Mouse (Mus musculus) heart, postnatal 25 days (tissue): ENCODE measurements at regions not wholly inside any gene's neighbourhood (a gene's known extent, or its start where the extent isn't known, plus 50 kb on each side); places are given as distances from the start of the nearest gene placed in this dataset.
"Not testable (repeated sequence)": the region's sequence is repeated elsewhere in the genome, so short reads cannot be mapped to it uniquely, and the experiment has no call there.

Experiments used
- DNase-seq: peaks from one replicate; pipeline ENCODE4 v3.0.0; 2022; ENCODE audit warnings: low spot score
- intact Hi-C: fragments of 180-260 bp; cut with DNase I; formaldehyde crosslinking; loops from one replicate; pipeline ENCODE4 v1.15.1; 2025

DNA sequence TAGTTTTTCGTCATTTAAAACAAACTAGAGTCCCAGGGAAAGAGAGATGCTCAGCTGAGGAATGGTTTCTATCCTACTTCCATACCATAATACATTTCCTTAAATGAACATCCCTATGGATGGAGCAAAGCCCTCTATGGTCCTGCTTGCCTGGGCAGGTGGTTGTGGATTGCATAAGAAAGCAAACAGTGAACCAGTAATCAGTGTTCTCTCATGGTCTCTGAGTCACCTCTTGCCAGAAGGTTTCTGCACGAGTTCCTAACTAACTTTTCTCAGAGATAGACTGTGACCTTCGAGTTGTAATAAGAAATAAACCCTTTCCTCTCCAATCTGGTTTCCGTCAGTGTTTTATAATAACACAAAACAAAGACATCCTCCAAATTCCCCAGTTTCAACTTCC lies 62.9 kb upstream of the Bet1 start:
- no peak for DNase-seq
- intact Hi-C loops = no loop called here

- intact Hi-C loops = no loop called here
- no peak for DNase-seq
Measured at GRCm38 (mm10) chr6:4158293-4158692, 71.5 kb upstream of the Bet1 start.

DNA sequence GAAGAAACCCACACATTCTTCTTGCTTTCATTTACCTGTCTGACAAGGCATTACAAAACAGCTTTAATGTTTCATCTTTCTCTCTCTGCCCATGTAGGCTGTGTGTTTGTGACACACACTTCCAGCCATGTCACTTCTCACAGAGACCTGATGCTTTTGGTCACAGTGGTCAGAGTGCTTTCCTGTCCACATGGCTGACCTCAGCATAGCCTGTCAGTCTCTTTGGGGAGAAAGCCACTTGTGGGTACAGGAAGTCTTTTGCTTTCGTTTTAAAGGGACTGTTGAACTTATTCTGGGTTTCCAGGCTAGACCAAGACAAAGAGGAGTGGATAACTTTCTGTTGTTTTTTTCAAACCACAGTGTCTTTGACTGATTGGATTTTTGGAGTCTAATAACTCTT lies 77.0 kb upstream of the Bet1 start:
- intact Hi-C loops = no loop called here
- no peak for DNase-seq

- intact Hi-C loops = no loop called here
- DNase-seq = no peak
Measured at GRCm38 (mm10) chr6:4167112-4167511, 80.3 kb upstream of the Bet1 start.

DNA sequence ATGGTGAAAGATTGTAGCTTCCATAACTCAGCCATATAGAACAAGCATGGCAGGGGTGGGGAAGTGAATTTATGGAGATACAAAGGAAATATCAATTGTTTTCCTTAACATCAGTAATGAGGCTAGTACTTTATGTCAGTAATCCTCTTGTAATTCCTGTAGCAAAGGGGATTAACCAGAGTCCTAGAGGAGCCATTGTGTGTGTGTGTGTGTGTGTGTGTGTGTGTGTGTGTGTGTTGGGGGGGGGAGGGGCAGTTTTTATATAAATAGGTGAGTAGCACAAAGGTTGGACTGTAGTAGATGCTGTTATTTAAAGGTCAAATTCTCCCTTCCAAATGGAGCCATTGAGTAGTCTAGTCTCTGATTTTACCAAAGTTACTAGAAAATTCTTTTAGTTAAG lies 81.0 kb upstream of the Bet1 start:
- DNase-seq = no peak
- intact Hi-C loops = no loop called here

GRCm38 (mm10) chr6:4171561-4171960 lies 84.8 kb upstream of the Bet1 start:
- DNase-seq = no peak
- intact Hi-C loops = no loop called here

GRCm38 (mm10) chr6:4187683-4188082 lies 100.9 kb upstream of the Bet1 start:
- intact Hi-C loops = loop anchor here (5.0 kb wide), 1 partner anchor 275 kb away; no protein-coding TSS in a partner anchor
- DNase-seq = no peak

DNA sequence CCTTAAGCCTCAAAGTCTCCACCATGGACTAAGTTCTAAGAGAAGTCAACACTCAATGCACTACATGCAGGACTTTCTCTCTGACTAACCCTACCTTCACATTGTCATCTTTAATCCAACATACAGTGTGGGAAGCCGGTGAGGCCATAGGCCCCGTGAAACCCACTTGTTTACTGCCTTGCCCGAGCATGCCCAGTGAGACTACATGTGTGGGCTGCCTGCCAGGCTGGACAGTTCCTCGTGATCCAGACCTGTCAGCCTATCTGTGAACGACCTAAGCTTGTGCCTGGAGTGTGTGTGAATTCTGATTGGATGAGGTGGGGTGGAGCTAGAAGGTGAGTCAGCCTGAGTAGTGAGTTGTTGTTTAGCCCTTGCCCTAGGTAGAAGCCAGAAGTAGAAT lies 104.2 kb upstream of the Bet1 start:
- intact Hi-C loops, DNase-seq: not testable (repeated sequence)

- no peak for DNase-seq
- intact Hi-C loops = no loop called here
Measured at GRCm38 (mm10) chr6:4193286-4193685, 106.5 kb upstream of the Bet1 start.

DNA sequence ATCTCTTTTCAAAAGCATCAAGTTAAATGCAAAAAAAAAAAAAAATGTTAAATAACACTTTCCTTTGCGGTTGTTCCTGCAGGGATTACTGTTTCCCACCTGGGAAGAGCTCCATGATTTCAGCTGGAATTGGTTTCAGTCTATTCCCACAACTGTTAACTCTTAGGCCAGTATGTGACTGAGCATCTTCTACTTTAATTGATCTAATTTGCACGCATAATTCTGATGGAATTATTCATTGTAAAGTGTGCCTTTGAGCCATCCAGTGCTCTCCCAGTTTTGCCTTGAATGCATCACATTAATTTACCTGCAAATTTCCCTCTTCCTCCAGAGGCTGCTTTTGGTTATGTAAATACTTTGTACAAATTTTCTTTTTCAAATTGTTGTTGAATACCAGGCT lies 114.4 kb upstream of the Bet1 start:
- no peak for DNase-seq
- intact Hi-C loops = no loop called here

GRCm38 (mm10) chr6:4205681-4206080 lies 118.9 kb upstream of the Bet1 start:
- DNase-seq = no peak
- intact Hi-C loops = no loop called here

DNA sequence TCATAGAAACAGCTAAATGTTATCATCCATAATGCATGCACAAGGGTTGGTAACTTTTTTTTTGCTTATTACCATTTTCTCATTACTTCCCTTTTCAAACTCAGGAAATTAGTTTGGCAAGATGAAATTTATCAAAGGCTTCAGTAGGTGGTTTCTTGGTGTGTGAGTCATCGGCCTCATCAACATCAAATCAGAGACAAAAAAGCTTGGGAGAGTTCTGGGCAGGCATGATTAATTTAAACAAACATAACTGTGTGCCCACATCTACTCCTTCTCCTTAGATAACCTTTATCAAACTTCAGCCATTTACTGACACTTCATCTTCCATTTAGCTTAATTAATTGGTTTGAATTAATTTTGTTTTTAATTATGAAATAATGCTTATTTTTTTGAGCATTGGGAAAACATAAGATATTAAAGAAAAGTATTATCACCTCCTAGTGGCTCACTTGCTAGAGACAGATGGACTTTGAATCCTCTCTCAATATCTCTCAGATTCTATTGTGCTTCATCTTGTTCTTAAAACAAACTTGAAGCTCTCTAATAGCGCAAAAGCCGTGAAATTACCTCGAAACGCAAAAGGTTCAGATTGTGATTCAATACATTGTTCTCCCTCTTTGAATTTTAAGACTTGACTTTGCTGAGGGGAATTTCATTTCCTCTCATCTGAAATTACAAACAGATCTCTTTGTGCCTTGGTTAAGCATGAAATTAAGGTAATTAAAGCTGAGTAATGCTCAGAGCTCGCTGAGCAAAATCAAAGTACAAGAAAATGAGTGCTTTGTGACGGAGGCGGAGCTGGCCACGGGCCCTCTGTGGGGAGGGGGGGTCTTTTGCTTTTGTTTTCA lies 158.7 kb upstream of the Bet1 start:
- DNase-seq = no peak

DNA sequence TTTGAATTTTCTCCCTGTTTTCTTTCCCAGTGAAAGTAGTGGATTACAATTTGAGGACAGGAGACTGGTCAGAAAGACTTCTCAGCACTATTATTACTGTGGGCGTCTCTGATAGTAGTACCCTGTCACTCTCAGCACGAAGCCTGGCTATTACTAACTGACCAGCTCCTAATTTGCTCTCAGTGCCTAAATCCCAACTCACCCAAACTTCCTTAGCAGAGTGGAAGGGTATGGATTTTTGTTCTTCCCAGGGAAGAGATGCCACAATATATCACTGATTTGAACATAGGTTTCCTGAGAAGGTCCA lies 159.3 kb upstream of the Bet1 start:
- DNase-seq = no peak

More for the DNA sequence above, 158.7 kb upstream of the Bet1 start:
- intact Hi-C loops = no loop called here

GRCm38 (mm10) chr6:4276607-4277006 lies 189.8 kb upstream of the Bet1 start:
- no peak for DNase-seq
- intact Hi-C loops = no loop called here

More for the DNA sequence above, 159.3 kb upstream of the Bet1 start:
- intact Hi-C loops = no loop called here

DNA sequence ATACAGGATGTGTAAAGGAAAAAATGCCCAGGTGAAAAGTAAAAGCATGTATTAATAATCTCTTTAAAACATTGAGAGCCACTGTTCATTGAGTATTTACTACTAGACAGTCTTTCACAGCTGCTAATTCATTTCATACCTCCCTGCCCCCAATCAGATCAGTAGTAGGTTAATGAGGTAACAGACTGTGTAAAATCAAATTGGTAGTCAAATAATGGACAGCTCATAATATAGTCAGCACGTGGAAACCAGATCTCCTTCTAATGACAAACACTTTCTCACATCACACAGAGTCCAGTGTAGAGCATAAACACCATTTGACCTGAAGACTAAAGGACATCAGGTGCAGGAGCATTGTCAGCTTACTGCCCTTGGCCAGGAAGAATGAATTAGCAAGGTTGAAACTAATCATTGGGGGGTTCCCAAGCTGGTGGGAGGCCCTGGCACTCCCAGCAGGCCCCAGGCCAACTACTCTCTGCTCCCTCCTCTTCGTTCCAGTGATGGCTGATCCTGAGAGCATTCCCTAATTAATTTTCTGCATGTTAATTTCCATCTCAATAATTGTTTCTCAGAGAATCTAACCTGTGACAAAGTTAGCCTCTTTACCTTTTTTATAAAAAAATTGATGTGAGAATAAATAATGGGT lies 190.6 kb upstream of the Bet1 start:
- DNase-seq = no peak
- intact Hi-C loops = no loop called here

DNA sequence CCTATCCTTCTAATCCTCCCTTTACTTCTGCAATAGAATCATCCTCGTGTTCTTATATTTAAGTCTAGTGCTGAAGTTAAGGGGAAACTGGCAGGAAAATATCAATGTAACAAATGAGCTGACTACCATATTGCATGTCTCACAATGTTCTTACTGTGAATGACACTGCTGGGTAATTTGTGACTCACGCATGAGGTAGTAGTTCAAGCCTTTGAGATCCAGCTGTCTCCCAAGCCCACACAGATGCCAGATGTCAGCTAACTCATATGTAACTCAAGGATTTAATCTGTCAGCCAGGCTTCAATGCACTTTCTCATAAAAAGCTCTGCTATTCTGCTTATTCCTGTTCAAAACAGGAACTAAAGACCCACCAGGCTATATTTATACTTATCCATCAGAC lies 204.6 kb upstream of the Bet1 start:
- intact Hi-C loops = no loop called here
- DNase-seq = no peak

- DNase-seq, intact Hi-C loops: not testable (repeated sequence)
Measured at GRCm38 (mm10) chr6:4303410-4303809, 201.2 kb upstream of the Col1a2 start.

DNA sequence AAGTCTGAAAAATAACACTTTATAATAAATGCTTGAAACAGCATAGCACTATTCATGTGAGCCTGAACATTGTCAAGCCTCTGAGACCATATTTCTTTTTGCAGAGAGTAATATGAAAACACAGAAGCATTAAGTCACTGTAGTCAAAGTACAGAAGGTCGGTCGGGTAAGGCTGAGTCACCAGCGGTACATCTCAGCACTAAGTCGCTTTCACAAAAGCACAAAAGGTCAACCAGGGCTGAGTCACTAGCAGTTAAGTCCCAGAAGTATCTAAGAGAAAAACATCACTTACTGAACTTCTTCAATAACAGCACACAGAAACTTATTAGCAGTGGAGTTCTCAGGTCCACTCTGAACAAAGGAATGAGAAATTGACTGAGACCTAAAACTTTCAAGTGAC lies 154.7 kb upstream of the Col1a2 start:
- DNase-seq = no peak
- intact Hi-C loops = no loop called here

DNA sequence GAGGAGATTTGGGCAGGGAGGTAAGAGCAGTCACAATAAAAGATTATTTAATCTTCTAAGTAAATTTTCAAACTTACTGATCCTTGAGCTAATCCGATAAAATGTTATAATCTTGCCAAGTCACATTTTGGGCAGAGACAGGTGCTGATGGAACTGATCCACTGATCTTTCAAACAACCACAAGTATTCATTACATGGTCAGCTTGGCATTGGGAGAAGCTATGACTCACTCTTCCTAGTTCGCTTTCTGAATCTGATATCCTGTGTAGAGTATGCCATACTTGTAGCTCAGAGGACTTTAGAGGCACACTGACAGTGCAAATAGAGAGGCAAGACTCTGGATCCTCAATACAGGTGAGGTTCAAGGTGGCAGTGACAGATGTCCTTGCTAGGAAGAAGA lies 142.4 kb upstream of the Col1a2 start:
- no peak for DNase-seq
- intact Hi-C loops = no loop called here

GRCm38 (mm10) chr6:4375465-4376037 lies 129.1 kb upstream of the Col1a2 start:
- intact Hi-C loops = no loop called here
- no peak for DNase-seq

- intact Hi-C loops = no loop called here
- DNase-seq = no peak
Measured at GRCm38 (mm10) chr6:4396808-4397207, 107.8 kb upstream of the Col1a2 start.
